Mouse (Mus musculus): ENCODE data around the gene Cbx4.

Cbx4 gene

GRCm38 (mm10) chr11:119041750-119042465, 44.1 kb downstream of the Cbx4 start:
- no peak for DNase-seq (ENCODE audit: low spot score)

DNA sequence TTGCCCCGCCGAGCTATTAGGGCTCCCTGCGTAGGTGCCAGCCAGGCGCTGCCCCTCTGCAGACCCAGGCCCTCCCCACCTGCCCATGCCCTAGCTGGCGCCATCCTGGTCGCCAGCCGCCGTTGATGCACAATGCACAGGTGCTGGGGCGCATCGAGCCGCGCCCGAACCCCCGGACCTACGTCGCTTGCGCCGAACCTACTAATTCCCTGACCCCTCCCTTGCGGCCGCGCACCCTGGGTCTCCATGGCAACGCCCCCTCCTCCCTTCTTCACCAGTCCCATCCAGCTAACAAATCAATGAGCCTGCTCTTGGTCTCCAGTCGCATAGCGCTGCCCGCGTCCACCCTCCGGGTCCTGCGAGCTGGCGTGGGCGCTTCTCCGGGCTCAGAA, 44.7 kb downstream of the Cbx4 start:
- no peak for DNase-seq (ENCODE audit: low spot score)

GRCm38 (mm10) chr11:119040600-119041324, 45.3 kb downstream of the Cbx4 start, which contains the start of gene Cbx8:
Cbx8 (minus strand) TSS chr11:119040969.
- DNase-seq (ENCODE audit: low spot score), result peak; percentile 99

DNA sequence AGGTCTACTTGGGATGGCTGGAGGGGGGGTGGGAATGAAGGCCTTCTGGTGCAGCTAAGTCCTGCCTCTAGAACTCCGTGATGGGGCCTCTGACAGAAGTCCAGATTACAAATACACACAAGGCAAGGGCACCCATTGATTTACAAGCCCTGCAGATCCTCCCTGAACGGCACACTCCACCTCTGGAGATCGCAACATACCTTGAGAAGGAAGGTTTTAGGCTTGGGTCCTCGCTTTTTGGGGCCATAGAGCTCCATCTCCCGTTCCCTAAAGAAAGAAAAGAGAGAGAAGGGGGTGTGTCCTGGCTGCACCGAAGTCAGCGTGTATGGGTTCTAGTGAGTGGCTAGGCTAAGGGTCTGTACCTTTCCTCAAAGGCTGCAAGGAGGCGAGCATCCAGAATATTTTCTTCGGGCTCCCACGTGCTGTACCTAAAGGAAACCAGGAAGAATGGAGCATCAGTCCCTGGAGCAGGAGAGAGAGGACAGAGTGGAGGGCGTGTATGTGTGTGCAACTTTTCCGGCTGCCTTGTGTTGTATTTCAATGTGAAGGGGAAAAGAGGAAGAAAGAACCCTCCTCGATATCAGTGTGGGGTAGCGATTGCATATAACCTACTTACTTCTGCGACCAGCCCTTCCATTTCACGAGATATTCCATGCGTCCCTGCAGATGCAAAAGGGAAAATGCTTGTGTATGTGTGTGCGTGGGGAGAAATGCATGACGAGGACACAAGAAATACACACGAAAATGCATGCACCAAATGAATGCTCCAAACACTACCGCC, 46.1 kb downstream of the Cbx4 start:
- no peak for DNase-seq (ENCODE audit: low spot score)

DNA sequence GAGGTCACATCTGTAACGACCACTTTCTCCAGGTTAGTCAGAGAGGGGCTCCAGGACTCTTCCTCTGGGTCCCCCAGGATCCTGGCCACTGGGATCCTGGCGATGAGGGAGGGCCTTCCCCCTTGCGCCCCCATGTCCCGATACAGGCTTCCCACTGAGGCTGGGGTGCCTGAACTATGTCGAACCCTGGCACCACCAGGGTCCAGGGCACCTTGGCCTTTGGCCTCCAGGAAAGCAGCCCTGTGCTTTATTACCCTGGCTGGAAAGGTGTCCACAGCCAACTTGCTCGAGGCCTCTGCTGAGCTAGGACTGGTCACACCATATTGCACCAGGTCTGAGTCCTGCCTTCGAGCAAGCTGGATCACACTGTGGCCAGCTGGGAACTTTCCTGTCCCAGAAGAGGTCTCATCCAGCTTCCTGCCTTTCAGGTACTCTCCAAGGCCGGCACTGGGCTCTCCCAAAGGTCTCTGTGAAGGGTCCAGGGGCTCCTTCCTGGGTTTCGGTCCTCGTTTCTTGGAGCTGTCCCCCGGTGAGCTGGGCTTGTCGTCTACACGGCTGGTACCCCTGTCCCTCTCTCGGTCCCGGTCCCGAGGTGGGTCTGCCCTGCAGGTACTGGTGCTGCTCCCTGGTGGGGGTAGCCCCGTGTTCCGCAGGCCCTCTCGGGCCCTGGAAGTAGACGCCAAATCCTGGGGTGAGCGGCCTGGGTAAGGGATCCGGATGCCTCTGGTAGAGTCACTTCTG, 47.1 kb downstream of the Cbx4 start:
- no peak for DNase-seq (ENCODE audit: low spot score)

DNA sequence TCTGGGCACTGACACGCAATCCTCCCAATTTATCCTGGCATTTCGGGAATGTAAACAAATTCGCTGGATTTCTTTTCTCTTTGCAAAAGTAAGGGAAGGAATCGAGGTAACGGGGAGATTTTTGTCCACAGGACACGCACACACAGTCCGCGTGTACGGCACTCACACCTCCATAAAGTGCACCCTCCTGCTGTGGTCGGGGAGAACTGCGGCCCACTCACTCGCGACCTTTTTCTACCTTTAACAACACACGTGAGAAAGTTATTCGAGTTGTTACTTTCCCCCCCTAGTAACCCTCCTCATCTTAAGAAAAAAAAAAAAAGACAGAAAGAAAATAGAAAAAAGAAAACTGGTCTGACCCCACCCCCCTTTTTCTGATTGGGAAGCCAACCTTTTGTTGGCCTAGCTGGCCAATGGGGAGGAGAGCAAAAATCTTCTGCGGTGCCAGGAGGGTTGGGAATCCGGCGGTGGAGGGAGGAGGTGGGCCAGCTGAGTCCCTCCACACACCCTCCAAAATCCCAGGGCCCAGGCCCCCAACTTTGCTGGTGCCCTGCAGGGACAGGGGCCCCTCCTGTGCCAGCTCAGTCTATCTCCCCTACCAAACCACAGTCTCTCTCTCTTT, 48.1 kb downstream of the Cbx4 start:
- DNase-seq (ENCODE audit: low spot score), result no peak

- no peak for DNase-seq (ENCODE audit: low spot score)
Measured at GRCm38 (mm10) chr11:119036934-119037779, 48.9 kb downstream of the Cbx4 start.

DNA sequence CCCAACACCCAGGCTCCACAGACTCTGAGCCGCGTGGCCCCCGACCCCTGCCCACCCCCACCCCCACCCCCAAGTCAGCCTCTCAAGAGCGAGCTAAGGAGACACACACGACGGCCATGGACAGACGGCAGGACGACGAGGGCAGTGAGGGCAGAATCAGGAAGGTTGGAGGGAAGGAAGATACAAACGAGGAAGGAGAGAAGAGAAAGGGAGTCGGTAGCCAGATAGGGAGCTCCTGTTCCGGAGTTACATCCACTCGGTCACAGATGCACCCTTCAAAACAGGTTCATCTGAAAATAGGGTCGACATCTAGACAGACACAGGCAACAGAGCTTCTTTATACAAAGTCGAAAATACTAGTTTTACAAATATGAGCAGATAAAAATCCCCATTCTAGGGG, 49.6 kb downstream of the Cbx4 start:
- DNase-seq (ENCODE audit: low spot score), result no peak

DNA sequence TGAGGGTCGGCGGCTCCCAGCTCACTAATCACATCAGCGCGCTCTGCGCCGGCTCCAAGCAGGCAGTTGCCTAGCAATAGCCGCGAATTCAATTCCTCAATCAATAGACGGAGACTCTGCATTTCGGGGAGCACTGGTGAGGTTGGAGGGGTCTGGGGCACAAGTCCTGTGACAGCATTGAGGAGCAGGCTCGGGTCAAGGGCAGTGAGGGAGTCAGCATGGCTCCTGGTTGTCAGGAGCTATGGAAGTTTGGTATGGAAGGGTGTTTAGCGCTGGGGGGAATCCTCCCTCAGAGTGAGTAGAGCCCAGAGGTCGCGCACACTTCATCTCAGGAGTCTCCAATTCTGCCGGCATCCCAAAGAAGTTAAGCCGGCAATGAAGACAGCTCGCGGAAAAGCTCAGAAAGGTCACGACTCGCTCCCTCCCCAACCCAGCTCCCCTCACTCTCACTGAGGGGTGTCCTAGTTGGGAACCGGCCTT, 50.3 kb downstream of the Cbx4 start:
- no peak for DNase-seq (ENCODE audit: low spot score)

DNA sequence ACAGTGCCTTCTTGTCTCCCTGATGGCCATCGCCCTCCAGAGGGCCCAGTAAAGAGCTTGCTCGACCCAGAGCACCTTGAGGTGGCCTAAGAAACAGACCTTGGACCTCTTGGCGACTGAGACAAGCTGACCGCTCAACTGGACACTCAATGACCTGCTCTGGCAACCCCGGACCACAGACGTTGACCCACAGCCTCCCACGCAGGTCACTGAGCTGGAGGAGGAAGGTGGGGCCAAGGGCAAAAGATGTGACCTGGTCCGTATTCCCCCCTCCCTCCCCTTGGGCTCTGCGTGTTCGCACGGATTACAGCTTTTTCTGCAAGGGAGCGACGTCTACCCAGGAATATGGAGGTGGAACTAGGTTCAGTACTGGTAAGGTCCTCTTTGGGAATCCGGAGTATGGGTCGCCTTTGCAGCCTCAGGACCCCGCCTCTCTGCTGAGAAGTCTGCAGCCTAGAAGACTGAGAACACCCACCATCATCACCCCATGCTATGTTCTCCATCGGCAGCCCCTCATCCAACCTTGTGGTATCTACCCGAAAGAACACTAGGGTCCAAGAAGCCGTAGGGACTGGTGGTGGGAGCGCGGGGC, 50.8 kb downstream of the Cbx4 start:
- DNase-seq (ENCODE audit: low spot score), result no peak

- no peak for DNase-seq (ENCODE audit: low spot score)
Measured at GRCm38 (mm10) chr11:119034635-119035034, 51.4 kb downstream of the Cbx4 start.

- DNase-seq (ENCODE audit: low spot score), result no peak
Measured at GRCm38 (mm10) chr11:119033874-119034558, 52.0 kb downstream of the Cbx4 start.
